Mouse (Mus musculus) thymus, adult 2 months (tissue): ENCODE measurements at regions not wholly inside any gene's neighbourhood (a gene's known extent, or its start where the extent isn't known, plus 50 kb on each side); places are given as distances from the start of the nearest gene placed in this dataset.

Experiments
- CTCF ChIP-seq: fragments of 200-500 bp; IDR thresholded peaks from 2 replicates; pipeline ENCODE4 v1.5.1; 2012; ENCODE audit warnings: mild to moderate bottlenecking, control low read depth, low read length, moderate library complexity, borderline replicate concordance; ENCODE audit not compliant: control insufficient read depth, poor library complexity, insufficient read depth; ENCODE audit errors: extremely low read depth
- POLR2A ChIP-seq: fragments of 200-500 bp; IDR thresholded peaks from 2 replicates; pipeline ENCODE4 v1.6.1; 2012; ENCODE audit warnings: mild to moderate bottlenecking, low read length, control low read depth, moderate library complexity; ENCODE audit not compliant: control insufficient read depth, poor library complexity, insufficient read depth; ENCODE audit errors: extremely low read depth

GRCm38 (mm10) chr5:75850855-75851254, 127.4 kb downstream of the Kdr start:
- TF ChIP-seq CTCF (no peak), POLR2A (no peak)
